Mouse (Mus musculus) stomach, embryonic 16.5 days (tissue): ENCODE data around the gene Usf1. TPM values are rescaled to one million over a fixed set of nuclear protein-coding genes. Genes with fewer than 3 reads are reported as not detected.

Source experiments
- ATAC-seq: fragments of 200-750 bp; cut with Nextera tagmentation; 2 replicates; pipeline ENCODE4 v1.8.0; 2017; ENCODE audit warnings: moderate number of reproducible peaks, moderate TSS enrichment; ENCODE audit not compliant: insufficient read depth, low FRiP score
- H3K27ac ChIP-seq: fragments of 300-500 bp; sonication (generic); 2 replicates; pipeline ENCODE4 v1.5.1; 2014; ENCODE audit warnings: low read length
- H3K27me3 ChIP-seq: fragments of 300-500 bp; sonication (generic); 2 replicates; pipeline ENCODE4 v1.6.1; 2014; ENCODE audit warnings: low read length, control low read depth, mixed read lengths; ENCODE audit not compliant: control insufficient read depth, insufficient read depth
- H3K36me3 ChIP-seq: fragments of 300-500 bp; sonication (generic); 2 replicates; pipeline ENCODE4 v1.6.1; 2014; ENCODE audit warnings: low read length; ENCODE audit not compliant: control insufficient read depth, insufficient read depth
- H3K4me1 ChIP-seq: fragments of 300-500 bp; sonication (generic); 2 replicates; pipeline ENCODE4 v1.6.1; 2014; ENCODE audit warnings: low read length, control low read depth, mixed read lengths; ENCODE audit not compliant: control insufficient read depth, insufficient read depth
- H3K4me2 ChIP-seq: fragments of 300-500 bp; sonication (generic); 2 replicates; pipeline ENCODE4 v1.6.1; 2014; ENCODE audit warnings: low read depth, low read length, mixed read lengths
- H3K4me3 ChIP-seq: fragments of 300-500 bp; sonication (generic); replicated peaks from 2 replicates; pipeline ENCODE4 v1.5.1; 2014; ENCODE audit warnings: mild to moderate bottlenecking, low read length
- H3K9ac ChIP-seq: fragments of 300-500 bp; sonication (generic); 2 replicates; pipeline ENCODE4 v1.6.1; 2014; ENCODE audit warnings: low read length
- H3K9me3 ChIP-seq: fragments of 300-500 bp; sonication (generic); replicated peaks from 2 replicates; pipeline ENCODE4 v1.6.1; 2016; ENCODE audit warnings: low read length, control low read depth; ENCODE audit not compliant: control insufficient read depth
- WGBS: fragments of 180-500 bp; shearing (Covaris S2); extraction: QIAGEN DNeasy Blood & Tissue Kit; methylation state at CpG from one replicate; pipeline ENCODE4 v1.1.7; 2014; 5-methylcytosine and 5-hydroxymethylcytosine counted together
- polyA plus RNA-seq: library from polyadenylated mRNA; unstranded; fragments of >200 nt; fragmentation: Nextera tagmentation; extraction: Ambion mirVana; gene quantifications from 2 replicates; pipeline ENCODE4 v1.2.1, GENCODE M21; 2015

Gene Usf1
- polyA plus RNA-seq, 1 experiment from 2014 or later: 64.7 TPM

- no peaks in the 10 kb centered on the region for H3K27me3 ChIP-seq
- no peak overlapping the region for H3K9ac ChIP-seq
- 83% methylated on average over 11 of the region's 11 CpGs for WGBS
- H3K36me3 ChIP-seq: no peaks in the 10 kb centered on the region
- H3K4me2 ChIP-seq: no peak overlapping the region
- H3K27ac ChIP-seq: no peak overlapping the region
- H3K9me3 ChIP-seq: no peaks in the 10 kb centered on the region
- no peak for ATAC-seq
- no peak overlapping the region for H3K4me3 ChIP-seq
- H3K4me1 ChIP-seq: peaks cover 9% of the 10 kb centered on the region; the same call in 1 of the 2 replicates
Observed at GRCm38 (mm10) chr1:171382096-171382620, 29.0 kb upstream of the Usf1 start.

GRCm38 (mm10) chr1:171384361-171384760 is 26.8 kb upstream of the Usf1 start:
- Histone ChIP-seq H3K9ac (peak overlapping the region; percentile 21; the same call in 1 of the 2 replicates), H3K27me3 (no peaks in the 10 kb centered on the region), H3K4me1 (0 out of 2 replicates have a peak, but pooled peaks cover 6% of the 10 kb centered on the region), H3K4me2 (no peak overlapping the region), H3K9me3 (no peaks in the 10 kb centered on the region), H3K27ac (peak overlapping the region; percentile 34; the same call in 1 of the 2 replicates), H3K36me3 (no peaks in the 10 kb centered on the region), H3K4me3 (no peak overlapping the region)
- ATAC-seq: peak; percentile 48; the same call in 1 of the 2 replicates
- WGBS: 57% methylated on average over 9 of the region's 9 CpGs

- no peaks in the 10 kb centered on the region for H3K36me3 ChIP-seq
- H3K9me3 ChIP-seq: no peaks in the 10 kb centered on the region
- no peaks in the 10 kb centered on the region for H3K27me3 ChIP-seq
- H3K27ac ChIP-seq: no peak overlapping the region
- no peak for ATAC-seq
- no peak overlapping the region for H3K9ac ChIP-seq
- no peak overlapping the region for H3K4me2 ChIP-seq
- no peak overlapping the region for H3K4me3 ChIP-seq
- WGBS: 58% methylated on average over 9 of the region's 9 CpGs
- H3K4me1 ChIP-seq: no peaks in the 10 kb centered on the region
Observed at GRCm38 (mm10) chr1:171385171-171385570, 25.9 kb upstream of the Usf1 start.

GRCm38 (mm10) chr1:171387099-171387498 is 24.0 kb upstream of the Usf1 start:
- H3K27me3 ChIP-seq: no peaks in the 10 kb centered on the region
- H3K9me3 ChIP-seq: no peaks in the 10 kb centered on the region
- H3K27ac ChIP-seq: no peak overlapping the region
- WGBS: 28% methylated on average over 6 of the region's 6 CpGs
- no peak overlapping the region for H3K9ac ChIP-seq
- H3K36me3 ChIP-seq: no peaks in the 10 kb centered on the region
- no peak overlapping the region for H3K4me2 ChIP-seq
- no peak overlapping the region for H3K4me3 ChIP-seq
- no peak for ATAC-seq
- H3K4me1 ChIP-seq: no peaks in the 10 kb centered on the region

- peak within 1 kb of the TSS; percentile 14 for H3K4me3 ChIP-seq
- ATAC-seq: no peak; the same call in 1 of the 2 replicates
- WGBS: 73% methylated on average over 15 of the region's 15 CpGs
- H3K4me1 ChIP-seq: no peaks in the 10 kb centered on the region
- H3K27ac ChIP-seq: peak within 1 kb of the TSS; percentile 54; the same call in 1 of the 2 replicates
- 0 out of 2 replicates have a peak within 1 kb of the TSS, but pooled peaks have one; percentile 2 for H3K9ac ChIP-seq
- H3K36me3 ChIP-seq: no peaks in the 10 kb centered on the region
- no peaks in the 10 kb centered on the region for H3K27me3 ChIP-seq
- no peak within 1 kb of the TSS for H3K4me2 ChIP-seq
- H3K9me3 ChIP-seq: no peaks in the 10 kb centered on the region
Observed at GRCm38 (mm10) chr1:171388376-171389102, 22.6 kb upstream of the Usf1 start, which contains the start of gene Arhgap30. Gene Arhgap30, plus strand, starts transcription at chr1:171388954.

- H3K27me3 ChIP-seq: no peaks in the 10 kb centered on the region; the same call in 1 of the 2 replicates
- H3K36me3 ChIP-seq: no peaks in the 10 kb centered on the region
- ATAC-seq: peak; percentile 26; the same call in 1 of the 2 replicates
- no peaks in the 10 kb centered on the region for H3K9me3 ChIP-seq
- 63% methylated on average over 4 of the region's 4 CpGs for WGBS
- 0 out of 2 replicates have a peak overlapping the region, but pooled peaks have one; percentile 2 for H3K9ac ChIP-seq
- no peak overlapping the region for H3K4me2 ChIP-seq
- no peaks in the 10 kb centered on the region for H3K4me1 ChIP-seq
- peak overlapping the region; percentile 32; the same call in 1 of the 2 replicates for H3K27ac ChIP-seq
- peak overlapping the region; percentile 14; the same call in 1 of the 2 replicates for H3K4me3 ChIP-seq
Observed at GRCm38 (mm10) chr1:171390101-171390500, 21.0 kb upstream of the Usf1 start.

GRCm38 (mm10) chr1:171401821-171402220 is 9.3 kb upstream of the Usf1 start:
- no peak overlapping the region for H3K9ac ChIP-seq
- no peak overlapping the region for H3K4me2 ChIP-seq
- no peaks in the 10 kb centered on the region for H3K4me1 ChIP-seq
- no peaks in the 10 kb centered on the region for H3K36me3 ChIP-seq
- H3K4me3 ChIP-seq: no peak overlapping the region
- H3K9me3 ChIP-seq: no peaks in the 10 kb centered on the region
- H3K27ac ChIP-seq: no peak overlapping the region
- WGBS: 80% methylated on average over 4 of the region's 4 CpGs
- no peaks in the 10 kb centered on the region for H3K27me3 ChIP-seq
- ATAC-seq: no peak

GRCm38 (mm10) chr1:171402991-171403390 is 8.1 kb upstream of the Usf1 start:
- Histone ChIP-seq H3K9me3 (no peaks in the 10 kb centered on the region), H3K27me3 (no peaks in the 10 kb centered on the region), H3K4me3 (no peak overlapping the region), H3K4me1 (no peaks in the 10 kb centered on the region), H3K4me2 (no peak overlapping the region), H3K27ac (no peak overlapping the region), H3K9ac (no peak overlapping the region), H3K36me3 (no peaks in the 10 kb centered on the region)
- 89% methylated on average over 9 of the region's 9 CpGs for WGBS
- no peak for ATAC-seq

- 74% methylated on average over 5 of the region's 5 CpGs for WGBS
- H3K36me3 ChIP-seq: no peaks in the 10 kb centered on the region
- ATAC-seq: no peak
Observed at GRCm38 (mm10) chr1:171407263-171407662, 3.9 kb upstream of the Usf1 start.

More at GRCm38 (mm10) chr1:171407263-171407662, 3.9 kb upstream of the Usf1 start:
- Histone ChIP-seq H3K4me2 (no peak overlapping the region), H3K4me3 (no peak overlapping the region), H3K27me3 (no peaks in the 10 kb centered on the region), H3K9me3 (no peaks in the 10 kb centered on the region), H3K9ac (no peak overlapping the region), H3K4me1 (no peaks in the 10 kb centered on the region), H3K27ac (no peak overlapping the region)
